Mouse (Mus musculus): ENCODE measurements around the gene BC037034. TPM values are rescaled to one million over a fixed set of nuclear protein-coding genes. Genes with fewer than 3 reads are reported as not detected.

BC037034 gene
- 1 to 10 TPM; 7.9 to 8.2 TPM for total RNA-seq (2021)

DNA sequence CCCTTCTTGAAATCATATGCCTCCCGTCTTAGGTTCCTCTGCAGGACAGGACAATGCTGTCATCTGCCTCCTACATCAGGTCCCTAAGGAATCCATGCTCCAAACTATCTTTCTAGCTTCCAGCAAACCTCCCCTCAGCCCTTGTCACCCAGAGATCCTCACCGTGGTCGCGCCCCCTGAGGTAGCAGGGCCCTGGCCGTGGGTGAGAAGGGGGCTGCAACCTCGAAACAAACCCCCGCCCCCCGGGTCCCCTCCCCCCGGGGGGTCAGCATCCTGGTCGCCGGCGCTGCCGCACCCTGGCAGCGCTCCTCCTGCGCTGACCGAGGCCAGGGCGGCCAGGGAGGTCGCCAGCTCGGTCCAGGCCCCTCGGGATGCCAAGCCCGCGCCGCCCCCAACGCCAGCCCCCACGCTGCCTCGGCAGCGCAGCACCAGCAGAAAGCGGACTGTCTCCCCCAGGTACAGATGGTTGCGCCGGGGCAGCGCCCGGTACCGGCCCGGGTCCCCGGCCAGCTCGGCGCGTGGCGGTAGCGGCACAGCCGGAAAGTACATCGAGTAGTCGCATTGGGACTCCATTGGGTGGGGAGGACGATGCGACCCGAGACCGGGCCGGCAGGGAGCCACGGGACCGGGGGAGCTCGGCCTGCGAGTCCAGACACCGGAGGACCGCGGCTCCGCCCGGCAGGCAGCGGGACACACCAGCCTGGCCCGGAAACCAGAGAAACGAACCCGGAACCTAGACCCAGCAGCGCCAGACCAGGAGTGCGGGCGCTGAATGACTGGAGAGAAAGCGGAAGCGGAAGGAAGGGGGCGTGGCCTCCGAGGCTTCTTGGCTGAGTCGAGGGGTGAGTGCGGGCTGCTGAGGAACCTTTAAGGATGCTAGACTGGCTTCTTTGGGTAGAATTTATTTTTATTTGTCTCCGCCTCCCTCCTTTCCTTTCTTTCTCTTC, at the start of gene BC037034:
Gene BC037034 (minus strand): TSS at position 774 of the 947 bp plus-strand sequence.
- peak; percentile 93 for DNase-seq

DNA sequence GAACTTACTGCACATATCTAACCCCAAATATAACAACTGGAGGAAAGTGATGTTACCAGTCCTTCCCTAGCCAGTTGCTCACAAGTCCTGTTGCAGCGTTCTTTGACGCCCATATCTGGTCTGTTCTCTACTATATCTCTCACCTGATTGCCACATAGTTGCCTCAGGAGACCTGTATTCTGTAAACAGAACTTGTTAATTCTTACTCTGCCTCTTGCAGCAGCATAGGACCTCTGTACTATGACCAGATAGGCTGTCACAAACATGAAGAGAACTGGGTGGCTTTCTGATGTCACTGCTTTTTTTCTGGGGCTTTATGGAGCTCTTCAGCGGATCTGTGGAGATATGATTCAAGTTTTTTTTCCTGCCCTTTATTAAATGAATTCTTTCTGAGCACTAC, 49.0 kb upstream of the BC037034 start:
- no peak for DNase-seq

DNA sequence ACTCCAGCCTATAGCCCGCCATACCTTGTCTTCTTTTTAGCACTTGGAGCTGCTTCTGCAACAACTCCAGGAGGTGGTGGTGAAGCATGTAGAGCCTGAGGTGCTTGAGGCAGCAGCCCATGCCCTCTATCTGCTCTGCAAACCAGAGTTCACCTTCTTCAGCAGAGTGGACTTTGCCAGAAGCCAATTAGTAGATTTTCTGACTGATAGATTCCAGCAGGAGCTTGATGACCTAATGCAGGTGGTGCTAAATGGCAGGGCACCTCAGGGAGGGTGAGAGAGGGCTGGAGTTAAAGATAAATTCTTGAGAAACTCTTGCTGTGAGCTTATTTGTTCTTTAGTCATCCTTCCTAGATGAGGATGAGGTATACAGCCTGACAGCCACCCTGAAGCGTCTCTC, 35.8 kb upstream of the BC037034 start:
- DNase-seq, result no peak

DNA sequence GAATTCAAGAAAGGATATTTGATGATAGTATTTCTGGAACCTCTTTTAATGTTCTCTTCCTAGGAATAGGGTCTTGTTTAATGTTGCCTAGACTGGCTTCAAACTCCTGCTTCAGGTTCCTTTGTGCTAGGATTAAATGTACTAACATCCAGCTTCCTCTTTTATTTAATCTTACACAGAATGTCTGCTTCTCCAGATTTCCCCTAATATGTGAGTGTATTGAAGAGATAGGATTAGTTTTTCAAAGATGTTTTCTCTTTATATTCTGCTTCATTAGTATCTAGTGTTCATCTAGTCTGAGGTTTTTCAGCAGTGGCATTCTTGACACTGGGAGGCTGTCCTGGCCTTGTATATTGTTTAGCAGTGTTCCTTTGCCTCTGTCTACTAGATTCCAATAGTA, 30.3 kb upstream of the BC037034 start:
- no peak for DNase-seq

DNA sequence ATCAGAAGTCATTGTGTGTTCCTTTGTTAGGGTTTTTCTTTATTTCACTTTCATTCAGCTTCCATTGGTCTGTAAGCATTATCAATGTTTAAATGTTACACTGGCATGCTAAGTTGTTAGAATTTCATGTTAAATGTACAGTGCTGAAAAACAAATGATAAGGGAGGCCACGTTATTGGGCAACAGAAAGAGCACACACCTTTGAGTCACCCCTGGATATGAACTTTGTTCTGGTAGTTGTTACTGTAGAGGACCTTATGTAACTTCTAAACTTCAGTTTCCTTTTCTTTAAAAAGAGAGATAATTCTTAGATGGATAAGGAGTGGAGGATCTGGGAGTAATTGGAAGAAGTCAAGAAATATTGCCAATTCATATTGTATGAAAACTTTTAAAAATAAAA, 27.8 kb upstream of the BC037034 start:
- DNase-seq, result no peak

DNA sequence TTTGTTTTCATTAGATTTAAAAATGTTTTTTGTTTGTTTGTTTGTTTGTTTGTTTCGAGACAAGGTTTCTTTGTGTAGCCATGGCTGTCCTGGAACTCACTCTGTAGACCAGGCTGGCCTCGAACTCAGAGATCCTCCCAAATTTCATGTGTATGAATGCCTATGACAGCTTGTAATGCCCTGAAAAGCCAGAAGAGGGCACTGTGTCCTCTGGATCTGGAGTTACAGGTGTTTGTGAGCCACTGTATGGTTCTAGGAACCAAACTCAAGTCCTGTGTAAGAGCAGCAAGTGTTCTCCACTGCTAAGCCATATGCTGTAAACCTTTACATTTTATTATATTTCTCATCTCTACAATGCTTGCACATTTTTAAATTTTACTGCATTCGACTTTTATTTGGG, 24.0 kb upstream of the BC037034 start:
- DNase-seq, result no peak

DNA sequence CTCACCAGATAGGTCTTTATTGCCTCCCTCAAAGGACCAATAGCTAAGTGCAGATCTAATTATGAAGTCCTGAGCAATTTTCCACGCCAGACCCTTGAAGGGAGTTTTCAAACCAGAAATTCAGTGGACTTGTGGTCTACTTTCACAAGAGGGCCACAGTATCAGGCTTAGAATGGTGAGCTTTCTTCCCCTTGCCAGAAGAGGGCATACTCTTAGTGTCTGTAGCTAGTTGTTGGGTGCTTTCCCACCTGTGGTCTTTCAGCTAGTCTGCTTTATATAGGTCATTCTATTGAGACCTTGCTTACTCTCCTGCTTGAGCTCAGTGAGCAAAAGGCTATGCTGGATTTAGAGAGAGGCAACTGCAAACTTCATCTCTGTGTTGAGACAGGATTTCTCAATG, 19.7 kb upstream of the BC037034 start:
- no peak for DNase-seq

DNA sequence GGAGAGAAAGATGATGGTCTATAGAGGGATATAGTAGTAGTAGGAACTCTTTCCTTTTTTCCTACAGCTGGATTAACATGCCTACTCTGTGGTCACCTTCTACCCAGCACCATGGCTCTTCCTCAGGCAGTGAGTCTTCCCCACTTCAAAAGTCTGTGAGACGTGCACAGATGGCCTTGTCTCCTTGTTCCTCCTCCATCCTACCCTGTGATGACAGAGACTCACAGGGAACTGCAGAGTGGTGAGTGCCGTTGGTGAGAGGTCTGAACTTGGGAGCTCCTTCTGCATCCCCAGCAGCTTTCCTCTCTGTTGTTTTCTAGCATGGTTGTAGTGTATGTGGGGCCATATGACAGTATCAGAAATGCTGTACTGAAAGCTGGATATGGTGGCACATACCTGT, 18.0 kb upstream of the BC037034 start:
- no peak for DNase-seq

DNA sequence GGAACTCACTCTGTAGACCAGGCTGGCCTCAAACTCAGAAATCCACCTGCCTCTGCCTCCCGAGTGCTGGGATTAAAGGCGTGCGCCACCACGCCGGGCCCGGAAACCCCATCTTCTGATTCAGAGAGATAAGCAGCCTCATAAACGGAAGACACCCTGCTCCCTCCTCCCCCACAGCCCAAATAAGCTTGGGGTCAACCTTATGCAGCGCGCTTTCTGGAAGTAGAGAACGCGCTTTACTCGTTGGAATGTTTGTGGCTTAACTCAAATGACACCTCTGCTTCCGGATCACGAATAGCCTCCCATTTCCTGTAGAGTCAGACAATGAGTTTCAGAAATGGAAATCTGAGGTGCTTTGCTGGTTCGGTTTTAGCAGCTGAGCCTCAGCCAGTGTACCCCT, 17.0 kb upstream of the BC037034 start:
- DNase-seq, result no peak

DNA sequence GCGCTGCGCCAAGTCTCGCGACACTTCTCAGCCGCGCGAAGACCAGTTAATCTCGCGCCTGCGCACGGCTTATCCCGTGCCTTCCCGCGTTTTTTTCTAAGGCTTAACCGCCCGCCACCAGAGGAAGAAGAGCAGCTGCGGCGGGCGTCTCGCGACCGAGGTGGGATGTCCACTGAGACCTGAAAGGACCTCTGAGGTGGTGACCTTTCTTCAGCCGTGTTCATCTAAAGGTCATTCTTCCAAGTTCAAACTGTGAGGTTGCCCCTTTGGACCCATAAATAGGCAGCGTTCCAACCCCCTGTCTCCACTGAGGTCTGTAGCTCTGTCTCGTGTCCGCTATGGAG, 16.6 kb upstream of the BC037034 start:
- no peak for DNase-seq

DNA sequence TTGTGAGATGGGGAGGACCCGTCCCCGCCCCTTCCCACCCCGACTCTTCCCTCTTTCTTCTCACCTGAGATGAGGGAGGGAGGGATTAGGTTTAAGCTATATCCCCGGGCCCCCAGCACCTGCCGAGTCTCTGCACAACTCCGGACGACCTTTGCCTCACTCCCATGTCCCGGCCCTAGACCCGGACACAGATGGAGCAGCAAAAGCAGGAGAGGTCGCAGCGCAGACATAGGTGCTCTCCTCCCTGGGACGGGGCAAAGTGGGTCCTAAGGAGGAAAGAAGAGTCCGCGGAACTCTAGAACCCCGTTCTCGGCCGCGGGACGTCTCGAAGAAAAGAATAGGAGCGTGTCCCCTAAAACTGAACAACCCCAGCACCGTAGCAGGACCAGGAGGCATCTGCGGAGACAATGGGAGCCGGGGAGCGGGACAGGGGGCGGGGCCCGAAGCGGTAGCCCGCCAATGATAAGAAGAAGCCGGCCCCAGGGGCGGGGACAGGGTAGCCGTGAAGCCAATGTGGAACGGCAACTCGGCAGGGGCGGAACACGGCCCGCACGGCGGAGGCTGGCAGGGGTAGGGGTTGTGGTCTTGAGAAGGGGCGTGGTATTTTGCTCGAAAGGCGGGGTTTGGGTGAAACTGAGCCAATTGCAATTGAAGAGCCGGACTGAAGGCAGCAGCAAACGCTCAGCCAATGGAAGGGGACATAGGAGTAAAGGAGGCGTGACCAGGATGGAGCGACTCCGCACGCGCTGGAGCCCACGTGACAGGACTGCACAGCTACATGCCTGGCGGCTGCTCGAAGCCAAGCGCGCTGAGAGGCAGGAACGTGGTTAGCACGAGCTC, 16.0 kb upstream of the BC037034 start, which contains the start of the genes Gm43720, Gpc2 and Stag3:
Gene Gm43720 (minus strand): TSS at position 374 of the 840 bp plus-strand sequence.
Gene Gpc2 (minus strand): TSS at position 421 of the 840 bp plus-strand sequence.
Gene Stag3 (plus strand): TSS at position 656 of the 840 bp plus-strand sequence.
- DNase-seq, result peak; percentile 87

DNA sequence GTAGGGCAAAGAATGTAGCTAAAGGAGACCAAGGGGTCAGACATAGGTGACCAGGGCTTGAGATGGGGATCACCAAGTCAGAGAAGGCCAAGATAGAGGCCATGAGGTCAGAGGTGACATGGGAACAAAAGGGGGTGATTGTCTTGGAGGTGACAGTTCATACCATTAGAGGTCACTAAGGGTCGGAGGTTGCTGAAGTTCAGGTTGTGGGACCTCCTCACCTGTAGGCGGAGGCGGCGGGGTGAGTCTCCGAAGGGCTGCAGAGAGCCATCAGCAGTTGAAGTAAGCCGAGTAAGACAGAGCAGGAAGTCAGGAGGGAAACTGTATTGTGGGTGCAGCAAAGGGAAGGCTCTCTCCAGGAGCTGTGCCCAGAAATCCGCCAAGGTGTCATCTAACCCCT, 14.2 kb upstream of the BC037034 start:
- DNase-seq, result no peak

DNA sequence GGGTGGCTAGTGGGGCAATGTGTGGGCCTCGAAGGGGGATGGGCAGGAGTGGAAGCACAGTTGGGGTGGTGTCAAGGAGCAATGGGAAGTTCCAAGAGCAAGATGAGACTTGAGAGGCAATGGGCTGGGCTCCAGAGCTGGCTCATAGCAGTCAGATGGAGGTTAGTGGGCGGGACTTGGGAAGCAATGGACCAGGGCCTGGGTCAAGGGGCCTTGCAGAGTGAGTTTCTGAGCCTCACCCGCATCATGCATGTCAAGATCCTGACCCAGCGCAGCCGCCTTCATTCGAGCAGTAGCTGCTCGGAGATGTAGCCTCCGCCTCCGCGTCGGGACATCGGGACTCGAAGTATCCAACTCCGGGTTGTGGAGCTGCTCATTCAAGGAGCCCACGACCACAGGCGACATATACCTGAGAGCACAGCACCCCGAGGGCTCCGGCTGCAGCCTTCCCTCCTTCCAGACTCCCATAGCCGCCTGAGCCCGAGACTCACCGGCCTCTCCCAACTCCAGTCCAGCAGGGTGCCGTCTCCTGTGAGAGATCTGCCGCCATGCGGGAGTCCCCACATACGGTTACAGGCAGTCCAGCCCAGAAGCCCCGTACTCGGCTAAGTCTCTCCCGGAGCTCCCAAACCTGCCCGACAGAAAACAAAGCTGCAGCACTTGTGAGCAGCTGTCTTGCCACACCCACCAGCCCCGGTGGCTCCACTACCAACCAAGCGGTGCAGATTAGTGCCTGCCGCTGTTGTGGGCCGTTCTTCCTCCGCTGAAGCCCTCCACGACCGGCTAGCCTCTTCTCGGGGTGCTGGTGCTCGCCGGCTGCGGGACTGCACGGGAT, 11.6 kb upstream of the BC037034 start:
- no peak for DNase-seq

DNA sequence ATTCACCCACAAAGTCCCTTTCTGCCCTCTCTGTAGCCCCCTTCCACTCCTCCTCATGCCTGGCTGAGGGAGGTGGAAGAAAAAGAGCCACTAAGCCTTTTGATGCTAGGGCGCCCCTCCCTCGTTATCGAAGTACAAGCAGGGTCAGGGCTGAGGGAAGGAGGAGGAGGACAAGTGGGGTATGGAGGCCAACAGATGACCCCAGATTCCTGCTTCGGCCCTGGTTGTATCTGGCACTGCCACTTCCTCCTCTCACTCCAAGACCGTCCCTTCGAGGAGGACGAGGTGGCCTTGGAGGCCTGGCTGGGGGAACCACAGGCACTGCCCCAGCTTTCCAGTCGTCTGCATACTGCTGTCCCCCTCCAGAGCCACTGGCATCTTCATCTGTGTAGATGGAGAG, 10.4 kb upstream of the BC037034 start:
- no peak for DNase-seq

DNA sequence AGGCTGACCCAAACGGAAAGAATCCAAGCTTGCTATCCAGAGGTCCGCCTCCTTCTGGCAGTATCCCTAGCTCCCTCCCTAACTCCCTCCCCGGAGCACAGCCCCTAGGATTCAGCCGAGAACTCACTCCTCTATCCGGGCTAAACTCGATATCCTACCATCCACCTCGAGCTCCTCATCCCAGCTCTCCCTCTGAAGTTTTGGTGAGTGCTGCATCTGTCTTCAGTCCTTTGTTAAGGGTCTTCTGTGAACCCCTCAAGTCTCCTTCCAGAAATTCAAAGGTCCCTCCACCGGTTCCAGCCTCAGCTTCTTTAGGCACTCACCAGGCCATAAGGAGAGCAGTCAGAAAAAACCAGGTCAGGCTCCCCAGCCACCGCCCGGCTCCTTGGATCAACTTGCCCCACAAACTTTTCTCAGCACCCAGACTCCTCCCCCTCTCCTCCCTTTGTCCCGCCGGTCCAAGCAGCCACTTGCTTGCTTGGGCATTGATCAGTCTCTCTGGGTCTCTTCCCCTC, 8.6 kb upstream of the BC037034 start, which contains the start of gene Gal3st4:
Gene Gal3st4 (minus strand): TSS at position 432 of the 515 bp plus-strand sequence.
- peak; percentile 42 for DNase-seq

DNA sequence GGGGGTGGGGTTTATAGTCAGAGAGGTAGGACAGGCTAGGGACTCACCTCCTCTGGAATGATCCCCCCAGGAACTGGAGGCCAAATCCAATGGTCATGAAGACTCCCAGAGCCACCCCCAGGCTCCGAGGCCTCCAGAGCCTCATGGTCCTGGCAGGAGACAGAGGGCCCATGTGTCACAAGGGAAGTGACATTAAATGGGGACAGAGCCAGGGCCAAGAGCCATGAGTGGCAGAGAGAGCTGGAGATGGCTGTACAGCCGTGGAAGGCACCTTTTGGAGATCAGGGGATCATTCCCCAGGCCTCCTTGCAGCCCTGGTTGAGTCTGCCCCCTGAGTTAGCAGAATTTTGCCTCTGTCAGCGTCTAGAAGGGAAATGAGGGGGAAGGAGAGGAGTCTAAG, 7.4 kb upstream of the BC037034 start:
- DNase-seq, result no peak

DNA sequence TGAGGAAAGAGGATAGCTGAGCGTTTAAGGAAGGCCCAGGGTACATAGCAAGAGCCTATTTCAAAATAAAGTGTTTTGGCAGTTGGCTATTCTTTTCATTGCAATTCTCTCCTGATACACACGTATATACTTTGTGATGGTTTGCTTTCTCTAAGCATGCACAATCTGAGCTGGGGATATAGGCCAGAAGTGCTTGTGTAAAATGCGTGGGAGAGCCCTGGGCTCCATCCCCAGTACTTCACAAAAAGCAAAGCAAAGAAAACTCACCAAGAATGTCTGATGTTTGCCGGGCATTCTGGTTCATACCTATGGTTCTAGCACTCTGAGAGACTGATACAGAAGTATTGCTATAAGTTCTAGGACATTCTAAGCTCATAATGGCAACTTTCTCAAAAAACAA, 5.1 kb upstream of the BC037034 start:
- DNase-seq, result no peak

DNA sequence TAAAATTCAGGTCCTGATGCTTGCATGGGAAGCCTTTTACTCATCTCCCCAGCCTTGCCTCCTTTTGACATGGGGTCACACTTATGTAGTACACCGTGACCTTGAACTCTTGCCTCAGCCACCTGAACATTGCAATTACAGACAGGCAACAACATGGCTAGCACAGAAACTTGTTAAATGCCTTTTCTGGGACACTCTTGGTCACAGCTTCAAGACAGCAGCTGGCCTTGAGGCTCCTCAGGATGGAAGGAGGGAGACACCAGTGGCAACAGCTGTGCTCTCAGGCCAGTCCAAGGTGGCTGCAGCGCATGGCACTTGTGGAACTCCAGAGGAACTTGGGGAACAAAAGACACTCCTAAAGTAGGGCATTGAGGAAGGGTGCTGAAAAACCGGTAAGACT, 3.3 kb upstream of the BC037034 start:
- no peak for DNase-seq

DNA sequence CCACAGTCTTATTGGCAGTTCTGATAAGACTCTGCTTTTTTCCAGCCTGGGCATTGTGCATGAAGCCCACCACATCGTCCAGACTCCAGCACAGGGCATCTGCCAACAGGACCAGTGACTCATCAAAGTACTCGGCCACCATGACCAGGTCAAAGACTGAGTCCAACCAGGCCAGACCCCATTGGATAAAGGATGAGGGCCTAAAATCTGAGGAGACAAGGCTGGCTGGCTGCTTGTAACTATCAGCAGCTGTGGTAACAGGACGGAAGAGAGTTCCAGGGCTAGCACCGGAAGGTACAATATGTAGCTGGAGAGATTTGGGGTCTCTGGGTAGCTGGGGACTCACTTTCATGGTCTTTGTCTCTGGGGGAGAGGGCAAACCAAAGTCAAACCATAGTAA, 1.9 kb upstream of the BC037034 start:
- DNase-seq, result no peak

DNA sequence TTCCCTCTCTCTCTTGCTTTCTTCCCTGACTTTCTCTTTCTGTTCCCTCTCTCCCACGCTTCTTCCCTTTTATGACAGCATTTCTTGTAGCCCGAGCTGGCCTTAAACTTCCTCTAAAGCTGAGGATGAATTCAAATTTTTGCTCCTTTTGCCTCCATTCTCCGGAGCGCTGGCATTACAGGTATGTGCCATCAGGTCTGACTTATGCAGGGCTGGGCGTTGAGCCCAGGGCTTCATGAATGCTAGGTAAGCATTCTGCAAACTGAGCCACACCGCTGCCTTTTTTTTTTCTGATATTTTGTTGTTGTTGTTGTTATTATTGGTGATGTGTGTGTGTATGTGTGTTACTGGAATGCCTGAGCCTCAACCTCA, 360 bp upstream of the BC037034 start:
- DNase-seq, result no peak

DNA sequence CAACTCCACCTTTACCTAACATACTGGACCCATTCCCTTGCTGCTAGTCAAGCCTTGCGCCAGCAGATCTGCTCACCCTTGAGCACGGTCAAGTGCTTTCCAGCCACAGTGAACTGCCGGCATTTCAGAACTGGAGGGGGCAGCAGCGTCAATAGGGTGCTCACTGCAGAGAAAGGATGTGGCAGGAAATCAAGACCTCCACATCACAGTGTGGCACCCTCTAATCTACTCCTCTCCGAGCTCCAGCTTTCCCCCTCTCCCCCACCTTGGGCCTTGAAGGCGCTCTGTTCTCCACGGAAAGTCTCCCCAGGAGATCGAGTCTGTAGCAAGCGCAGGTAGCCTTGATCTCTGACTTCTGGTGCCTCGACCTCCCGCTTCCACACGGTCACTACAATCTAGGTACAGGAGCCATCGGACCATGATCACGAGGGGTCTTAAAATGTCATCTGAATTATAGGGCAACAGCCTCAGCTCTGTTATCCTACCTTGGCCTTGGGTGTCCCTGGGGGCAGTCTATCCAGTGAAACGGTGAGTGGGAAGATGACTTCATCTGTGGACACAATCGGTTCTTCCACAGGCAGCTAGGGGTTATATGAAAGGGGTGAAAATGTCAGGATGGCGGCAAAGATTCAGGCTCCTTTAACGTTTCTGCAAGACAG, 1.1 kb downstream of the BC037034 start:
- DNase-seq, result no peak

DNA sequence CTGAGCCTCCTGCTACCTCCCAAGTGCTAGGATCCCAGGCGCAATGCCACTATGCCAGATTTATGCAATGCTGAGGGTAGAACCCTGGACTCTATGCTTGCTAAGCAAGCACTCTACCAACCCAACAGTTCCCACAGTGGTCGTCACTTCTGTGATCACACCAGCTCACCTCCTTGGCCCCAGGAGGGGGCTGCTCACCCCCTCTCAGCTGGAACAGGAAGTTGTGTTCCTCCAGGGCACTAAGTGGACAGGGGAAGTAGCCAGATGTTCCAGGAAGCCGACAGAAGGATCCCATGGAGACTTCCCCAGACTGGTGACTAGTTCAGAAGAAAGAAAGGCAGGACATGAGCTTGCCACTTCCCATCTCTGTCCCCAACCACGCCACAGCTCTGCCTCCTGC, 1.8 kb downstream of the BC037034 start:
- DNase-seq, result no peak

All from heart, postnatal 4 days (tissue).